In the genomic region with DNA sequence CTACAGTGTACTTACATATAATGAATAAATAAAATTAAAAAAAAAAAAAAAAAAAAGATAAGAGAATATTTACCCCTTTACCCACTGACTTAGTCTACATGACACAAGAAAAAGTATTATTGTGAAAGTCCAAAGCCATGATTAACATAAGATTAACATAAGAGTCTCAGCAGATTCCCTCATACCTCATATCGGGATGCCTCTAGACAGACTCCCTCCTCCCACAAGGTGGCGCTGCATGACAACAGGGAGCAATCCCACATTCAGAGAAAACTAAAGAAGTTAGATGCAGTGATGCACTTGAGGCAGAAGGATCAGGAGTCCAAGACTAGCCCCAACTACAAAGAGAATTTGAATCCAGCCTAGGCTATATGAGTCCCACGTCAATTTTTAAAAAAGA, we compare ENCODE assay signal across 9 mouse cellular contexts. TPM values are rescaled to one million over a fixed set of nuclear protein-coding genes. Genes with fewer than 3 reads are reported as not detected.
A peak's percentile ranks its signal among the peaks of the same experiment; 100 is the strongest.
DNase-seq lines count a peak whose midpoint lies in the region; ATAC-seq lines count a peak whose summit lies in the region.
"Had no signal": no experiment of that assay in that cellular context is flagged by ENCODE, and none has a peak within 500 bp of the region (broad histone marks: within the 10 kb centered on the region; RNA-seq: fewer than 3 reads in every experiment).

No protein-coding gene starts in this region.

- H3K4me3 ChIP-seq in hindbrain, embryonic 14.5 days (replicated peaks; ENCODE audit: low read length) = no peak overlapping the region
- H3K4me3 ChIP-seq: myocyte had no signal

- peak; percentile 68; the same call in 1 of the 2 replicates for ATAC-seq in hindbrain, embryonic 14.5 days (ENCODE audit: low FRiP score)
- ATAC-seq in megakaryocyte, adult 5-6 weeks (ENCODE audit: poor library complexity, severe bottlenecking) = peak; percentile 77

- H3K9ac ChIP-seq in hindbrain, embryonic 14.5 days = no peak overlapping the region

- no peaks in the 10 kb centered on the region for H3K4me1 ChIP-seq in hindbrain, embryonic 14.5 days (replicated peaks; ENCODE audit: control insufficient read depth, insufficient read depth, low read length)

- DNase-seq in T-cell, adult 2 months (ENCODE audit: low spot score) = peak; percentile 75
- DNase-seq in cerebellum, adult 8-10 months = peak; percentile 80
- peak; percentile 31 to 89 for DNase-seq in frontal cortex, adult 2 months (ENCODE audit: extremely low spot score in 1 of 2, low spot score in 1 of 2)
- DNase-seq in hindbrain, embryonic 14.5 days (ENCODE audit: low spot score) = peak; percentile 82
- peak; percentile 44 to 93 for DNase-seq in layer of hippocampus, postnatal 25 days (ENCODE audit: extremely low spot score in 1 of 2, low spot score in 1 of 2)
- peak; percentile 32 to 50 for DNase-seq in right cerebral cortex, postnatal 36 days (ENCODE audit: low spot score in 2 of 2)
- peak; percentile 58 for DNase-seq in yolk sac, embryonic 10.5 days (ENCODE audit: low spot score)

- H3K27me3 ChIP-seq in hindbrain, embryonic 14.5 days (ENCODE audit: control insufficient read depth, insufficient read depth, low read length) = no peaks in the 10 kb centered on the region

- H3K9me3 ChIP-seq in hindbrain, embryonic 14.5 days (ENCODE audit: control insufficient read depth, low read length) = no peaks in the 10 kb centered on the region

- 13% methylated on average over 3 of the region's 3 CpGs for WGBS in hindbrain, embryonic 14.5 days

- H3K27ac ChIP-seq in hindbrain, embryonic 14.5 days = no peak overlapping the region

- H3K36me3 ChIP-seq in hindbrain, embryonic 14.5 days (replicated peaks; ENCODE audit: control insufficient read depth, insufficient read depth) = no peaks in the 10 kb centered on the region

- H3K4me2 ChIP-seq in hindbrain, embryonic 14.5 days (replicated peaks) = no peak overlapping the region

RNA-seq across cellular contexts. Expression of a gene that starts 29.7 kb away (rescaled TPM):
- polyA plus RNA-seq in frontal cortex, adult 2 months (2012; rRNA removed) = 37.6 and 37.9 TPM in 2 replicates
- polyA plus RNA-seq in hindbrain, embryonic 14.5 days (2014; fragmentation: Nextera tagmentation; extraction: Ambion mirVana) = 38.0 and 43.3 TPM in 2 replicates
- 10 to 100 TPM; 89.5 to 91.9 TPM for total RNA-seq in layer of hippocampus, postnatal 25 days (2021)
- total RNA-seq in megakaryocyte, adult 5-6 weeks (2015) = 3.8 and 6.9 TPM in 2 replicates
- 2.8 and 3.3 TPM in 2 replicates for total RNA-seq in megakaryocyte, adult 5-6 weeks (2017)

Comparison
In these comparisons a context has a peak if more than half of its experiments do, and no peak if none do; other contexts are left out.
1. RNA of a gene that starts 29.7 kb away (total RNA-seq): 89.5 to 91.9 TPM in layer of hippocampus, postnatal 25 days; 2.8 to 6.9 TPM in megakaryocyte, adult 5-6 weeks; every median in the first group is over 10 times any median in the second.
2. Peak in every context shown above with its lines, with median percentiles within 50 percentile points of each other: DNase-seq.